ENCODE assay signal across 23 mouse cellular contexts in the genomic region with DNA sequence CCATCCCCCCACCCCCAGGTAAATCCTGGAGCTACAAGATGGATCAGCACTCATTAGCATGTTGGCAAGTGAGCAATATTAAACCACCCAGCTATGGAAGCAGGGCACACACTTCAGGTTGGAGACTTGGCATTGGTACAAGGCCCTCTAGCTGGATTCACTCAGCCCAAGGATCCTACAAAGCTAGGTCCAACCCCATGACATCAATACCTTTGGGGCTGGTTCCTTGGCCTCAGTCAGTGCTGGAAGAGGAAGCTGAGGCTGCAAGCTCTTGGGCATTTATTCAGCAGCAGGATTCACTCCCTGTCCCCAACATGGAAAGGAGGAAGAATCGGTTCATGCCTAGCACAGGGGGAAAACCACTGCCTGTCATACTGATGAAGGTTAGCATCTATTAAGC.
"Had no signal": no experiment of that assay in that cellular context is flagged by ENCODE, and none has a peak within 500 bp of the region (broad histone marks: within the 10 kb centered on the region; RNA-seq: fewer than 3 reads in every experiment).

No protein-coding gene starts in this region.

- H3K9me3 ChIP-seq: limb, embryonic 10.5 days; limb, embryonic 13.5 days; liver, embryonic 12.5 days; liver, embryonic 15.5 days; lung, embryonic 15.5 days; megakaryocyte, embryonic 14.5 days; midbrain, embryonic 10.5 days; neural tube, embryonic 12.5 days; neural tube, embryonic 15.5 days had no signal

- H3K27ac ChIP-seq: layer of hippocampus, adult 2 months; limb, embryonic 13.5 days; liver, embryonic 12.5 days; liver, embryonic 15.5 days; lung, embryonic 15.5 days; midbrain, embryonic 10.5 days; neural tube, embryonic 12.5 days; neural tube, embryonic 15.5 days had no signal

- H3K9ac ChIP-seq: limb, embryonic 13.5 days; liver, embryonic 12.5 days; liver, embryonic 15.5 days; lung, embryonic 15.5 days; neural tube, embryonic 12.5 days; neural tube, embryonic 15.5 days had no signal

- ATAC-seq: liver, embryonic 12.5 days had no signal

- H3K4me1 ChIP-seq: liver, embryonic 12.5 days; liver, embryonic 15.5 days; lung, embryonic 15.5 days had no signal

- H3K36me3 ChIP-seq: limb, embryonic 10.5 days; limb, embryonic 13.5 days; liver, embryonic 12.5 days; liver, embryonic 15.5 days; lung, embryonic 15.5 days; midbrain, embryonic 10.5 days; neural tube, embryonic 12.5 days; neural tube, embryonic 15.5 days had no signal

- H3K27me3 ChIP-seq: limb, embryonic 13.5 days; lung, embryonic 15.5 days; neural tube, embryonic 12.5 days had no signal

- H3K4me2 ChIP-seq: limb, embryonic 13.5 days; liver, embryonic 12.5 days; liver, embryonic 15.5 days; lung, embryonic 15.5 days; neural tube, embryonic 12.5 days; neural tube, embryonic 15.5 days had no signal

- DNase-seq: kidney, adult 2 months; kidney, postnatal 14 days; layer of hippocampus, adult 9-11 months; liver; lung, adult 18-20 months; lung, postnatal 10 days; lung, postnatal 36 days; midbrain, embryonic 14.5 days; right cerebral cortex, adult 18-20 months; right cerebral cortex, postnatal 14 days; right cerebral cortex, postnatal 4 days; thymus, adult 18-20 months; thymus, postnatal 36 days had no signal

- H3K4me3 ChIP-seq: layer of hippocampus, adult 2 months; limb, embryonic 10.5 days; limb, embryonic 13.5 days; liver, embryonic 12.5 days; liver, embryonic 15.5 days; lung, embryonic 15.5 days; megakaryocyte, embryonic 14.5 days; midbrain, embryonic 10.5 days; neural tube, embryonic 12.5 days; neural tube, embryonic 15.5 days had no signal
